Mouse (Mus musculus) MEL (cell line): ENCODE results near the gene Wdr19. TPM values are rescaled to one million over a fixed set of nuclear protein-coding genes. Genes with fewer than 3 reads are reported as not detected.

Source experiments
- DNase-seq: peaks from one replicate; pipeline ENCODE4 v3.0.0; 2011; ENCODE audit warnings: low read depth, low spot score
- H3K27ac ChIP-seq: 2 replicates; pipeline ENCODE4 v1.5.1; 2012; ENCODE audit warnings: low read depth, mild to moderate bottlenecking, control low read depth, low read length, moderate library complexity; ENCODE audit not compliant: control insufficient read depth
- H3K27me3 ChIP-seq, 2 experiments: fragments of 150-350 bp in 1 of 2; sonication (generic) in 1 of 2; 2 replicates each; pipeline ENCODE4 v1.6.1; 2012; ENCODE audit warnings: low read length in 2 of 2, mild to moderate bottlenecking in 2 of 2, improper control_type of control experiment in 1 of 2, moderate library complexity in 1 of 2; ENCODE audit not compliant: insufficient read depth in 2 of 2, control insufficient read depth in 1 of 2
- H3K36me3 ChIP-seq, 2 experiments: 2 replicates each; pipeline ENCODE4 v1.6.1; 2012 to 2014; ENCODE audit warnings: low read length in 2 of 2, improper control_type of control experiment in 1 of 2, inconsistent platforms in 1 of 2, mild to moderate bottlenecking in 1 of 2; ENCODE audit not compliant: insufficient read depth in 2 of 2, control insufficient read depth in 1 of 2
- H3K4me1 ChIP-seq, 2 experiments: fragments of 150-350 bp in 1 of 2; sonication (generic) in 1 of 2; 2 replicates each; pipeline ENCODE4 v1.6.1; 2012; ENCODE audit warnings: low read length in 2 of 2, improper control_type of control experiment in 1 of 2, mild to moderate bottlenecking in 1 of 2; ENCODE audit not compliant: insufficient read depth in 2 of 2, control insufficient read depth in 1 of 2
- H3K4me3 ChIP-seq, 2 experiments: fragments of 150-350 bp in 1 of 2; sonication (generic) in 1 of 2; 2 replicates each; pipeline ENCODE4 v1.5.1; 2012; ENCODE audit warnings: low read depth in 2 of 2, low read length in 2 of 2, mild to moderate bottlenecking in 2 of 2, moderate library complexity in 2 of 2, control low read depth in 1 of 2, improper control_type of control experiment in 1 of 2; ENCODE audit not compliant: control insufficient read depth in 1 of 2, insufficient read depth in 1 of 2
- H3K79me2 ChIP-seq: 2 replicates; pipeline ENCODE4 v1.6.1; 2012; ENCODE audit warnings: mild to moderate bottlenecking, low read length, moderate library complexity; ENCODE audit not compliant: control insufficient read depth, poor library complexity, insufficient read depth
- H3K9ac ChIP-seq: 2 replicates; pipeline ENCODE4 v1.6.1; 2012; ENCODE audit warnings: low read depth, mild to moderate bottlenecking, control low read depth, low read length, moderate library complexity; ENCODE audit not compliant: control insufficient read depth, poor library complexity, severe bottlenecking
- H3K9me3 ChIP-seq: fragments of 150-350 bp; sonication (generic); replicated peaks from 2 replicates; pipeline ENCODE4 v1.6.1; 2012; ENCODE audit warnings: mild to moderate bottlenecking, low read length, improper control_type of control experiment, moderate library complexity; ENCODE audit not compliant: insufficient read depth
- ELF1 ChIP-seq: IDR thresholded peaks from 2 replicates; pipeline ENCODE4 v1.6.1; 2014; ENCODE audit warnings: low read depth, mild to moderate bottlenecking, inconsistent platforms, low read length, improper control_type of control experiment, moderate library complexity
- EP300 ChIP-seq, 2 experiments: IDR thresholded peaks; 2 replicates each; pipeline ENCODE4 v1.6.1; 2011; ENCODE audit warnings: improper control_type of control experiment in 2 of 2, low read length in 2 of 2, low read depth in 1 of 2, mild to moderate bottlenecking in 1 of 2
- ETS1 ChIP-seq: IDR thresholded peaks from 2 replicates; pipeline ENCODE4 v1.6.1; 2012; ENCODE audit warnings: low read depth, mild to moderate bottlenecking, inconsistent platforms, low read length, improper control_type of control experiment, moderate library complexity
- GABPA ChIP-seq: IDR thresholded peaks from 2 replicates; pipeline ENCODE4 v1.6.1; 2012; ENCODE audit warnings: low read depth, mild to moderate bottlenecking, inconsistent platforms, low read length, improper control_type of control experiment, moderate library complexity
- KAT2A ChIP-seq: conservative IDR thresholded peaks from 2 replicates; pipeline ENCODE4 v1.6.1; 2012; ENCODE audit warnings: low read depth, low read length, improper control_type of control experiment, inconsistent platforms
- MAFK ChIP-seq: IDR thresholded peaks from 2 replicates; pipeline ENCODE4 v1.6.1; 2011; ENCODE audit warnings: low read depth, mild to moderate bottlenecking, low read length, improper control_type of control experiment, borderline replicate concordance
- MXI1 ChIP-seq: IDR thresholded peaks from 2 replicates; pipeline ENCODE4 v1.6.1; 2011; ENCODE audit warnings: mild to moderate bottlenecking, low read depth, low read length, improper control_type of control experiment
- MYB ChIP-seq: IDR thresholded peaks from 2 replicates; pipeline ENCODE4 v1.6.1; 2011; ENCODE audit warnings: mild to moderate bottlenecking, low read depth, low read length, improper control_type of control experiment
- MYC ChIP-seq: IDR thresholded peaks from 2 replicates; pipeline ENCODE4 v1.6.1; 2011; ENCODE audit warnings: low read depth, mild to moderate bottlenecking, low read length, improper control_type of control experiment, moderate library complexity
- NELFE ChIP-seq: IDR thresholded peaks from 2 replicates; pipeline ENCODE4 v1.6.1; 2011; ENCODE audit warnings: low read depth, low read length, improper control_type of control experiment
- NRF1 ChIP-seq: IDR thresholded peaks from 2 replicates; pipeline ENCODE4 v1.6.1; 2014; ENCODE audit warnings: low read depth, mild to moderate bottlenecking, inconsistent platforms, low read length, improper control_type of control experiment, moderate library complexity; ENCODE audit not compliant: poor library complexity, insufficient read depth, severe bottlenecking
- POLR2A ChIP-seq, 2 experiments: IDR thresholded peaks; 2 replicates each; pipeline ENCODE4 v1.6.1; 2011 to 2012; ENCODE audit warnings: low read length in 2 of 2, mild to moderate bottlenecking in 2 of 2, control low read depth in 1 of 2, improper control_type of control experiment in 1 of 2, low read depth in 1 of 2, moderate library complexity in 1 of 2; ENCODE audit not compliant: control insufficient read depth in 1 of 2, insufficient read depth in 1 of 2, poor library complexity in 1 of 2
- RCOR1 ChIP-seq: IDR thresholded peaks from 2 replicates; pipeline ENCODE4 v1.6.1; 2012; ENCODE audit warnings: low read depth, mild to moderate bottlenecking, inconsistent platforms, low read length, improper control_type of control experiment
- SIN3A ChIP-seq: IDR thresholded peaks from 2 replicates; pipeline ENCODE4 v1.6.1; 2012; ENCODE audit warnings: low read length, improper control_type of control experiment, inconsistent platforms
- SMC3 ChIP-seq: IDR thresholded peaks from 2 replicates; pipeline ENCODE4 v1.6.1; 2011; ENCODE audit warnings: low read depth, low read length, improper control_type of control experiment
- TBP ChIP-seq: IDR thresholded peaks from 2 replicates; pipeline ENCODE4 v1.8.0; 2011; ENCODE audit warnings: low read depth, low read length, improper control_type of control experiment
- UBTF ChIP-seq: IDR thresholded peaks from 2 replicates; pipeline ENCODE4 v1.6.1; 2012; ENCODE audit warnings: low read depth, mild to moderate bottlenecking, inconsistent platforms, low read length, improper control_type of control experiment, moderate library complexity, borderline replicate concordance; ENCODE audit not compliant: insufficient read depth
- USF2 ChIP-seq, 2 experiments: IDR thresholded peaks; 2 replicates each; pipeline ENCODE4 v1.6.1; 2011 to 2012; ENCODE audit warnings: improper control_type of control experiment in 2 of 2, low read length in 2 of 2, borderline replicate concordance in 1 of 2, inconsistent platforms in 1 of 2, low read depth in 1 of 2, mild to moderate bottlenecking in 1 of 2; ENCODE audit not compliant: insufficient read depth in 1 of 2
- ZMIZ1 ChIP-seq: IDR thresholded peaks from 2 replicates; pipeline ENCODE4 v1.6.1; 2012; ENCODE audit warnings: low read depth, mild to moderate bottlenecking, inconsistent platforms, low read length, improper control_type of control experiment, moderate library complexity
- polyA plus RNA-seq, 2 experiments: library from polyadenylated mRNA; stranded (reverse) in 1 of 2; unstranded in 1 of 2; fragments of >175 nt in 1 of 2; fragments of >200 nt in 1 of 2; gene quantifications; 2 replicates each; pipeline versions ENCODE4 v1.2.1 to v1.2.4; 2012; ENCODE audit warnings: low replicate concordance in 2 of 2, low read depth in 1 of 2; ENCODE audit not compliant: insufficient read length in 2 of 2, insufficient read depth in 1 of 2, missing spikeins in 1 of 2
- total RNA-seq: library from RNA; depleted of rRNA; stranded (reverse); fragments of 300-350 nt; gene quantifications from 2 replicates; pipeline ENCODE4 v1.2.3, GENCODE M21; 2012

Gene Wdr19
- total and polyA plus RNA-seq, 3 experiments = 0.27 to 0.81 TPM; not detected in 1

- DNase-seq = no peak
- Histone ChIP-seq H3K4me1 (no peaks in the 10 kb centered on the region), H3K9me3 (no peaks in the 10 kb centered on the region), H3K36me3 (no peaks in the 10 kb centered on the region), H3K4me3 (no peak overlapping the region), H3K27ac (no peak overlapping the region), H3K9ac (no peak overlapping the region), H3K79me2 (no peaks in the 10 kb centered on the region), H3K27me3 (no peaks in the 10 kb centered on the region; a peak in 2 of 4 replicates)
- no peak for TF ChIP-seq KAT2A
- no peak for TF ChIP-seq ELF1
- TF ChIP-seq ETS1 = no peak
- no peak for TF ChIP-seq USF2 (IDR thresholded peaks at IDR 0.05; ENCODE audit: borderline replicate concordance in 1 of 2, insufficient read depth in 1 of 2, low read depth in 1 of 2, low read length in 2 of 2)
- TF ChIP-seq ZMIZ1 = no peak
- no peak for TF ChIP-seq GABPA
- TF ChIP-seq SIN3A = no peak
- TF ChIP-seq RCOR1 = no peak
- TF ChIP-seq NELFE = no peak
- TF ChIP-seq MYC = no peak
- no peak for TF ChIP-seq NRF1
- no peak for TF ChIP-seq MXI1
- no peak for TF ChIP-seq SMC3
- TF ChIP-seq UBTF = no peak
- TF ChIP-seq MAFK = no peak
These were observed 17.7 kb upstream of the Wdr19 start for GRCm38 (mm10) chr5:65181794-65182169.

- H3K9ac ChIP-seq = no peak overlapping the region
- H3K4me3 ChIP-seq = no peak overlapping the region
- H3K4me1 ChIP-seq = no peaks in the 10 kb centered on the region
- H3K27me3 ChIP-seq = no peaks in the 10 kb centered on the region; a peak in 2 of 4 replicates
- DNase-seq = no peak
- TF ChIP-seq POLR2A (IDR thresholded peaks at IDR 0.05; ENCODE audit: control insufficient read depth in 1 of 2, insufficient read depth in 1 of 2, low read depth in 1 of 2, low read length in 2 of 2, poor library complexity in 1 of 2) (no peak), TBP (no peak), ELF1 (no peak), MYB (no peak), EP300 (IDR thresholded peaks at IDR 0.05; ENCODE audit: low read depth in 1 of 2, low read length in 2 of 2) (no peak)
- H3K27ac ChIP-seq = no peak overlapping the region
- H3K36me3 ChIP-seq = no peaks in the 10 kb centered on the region
- no peaks in the 10 kb centered on the region for H3K79me2 ChIP-seq
- H3K9me3 ChIP-seq = no peaks in the 10 kb centered on the region
These were observed 17.2 kb upstream of the Wdr19 start for GRCm38 (mm10) chr5:65182268-65182667.
